Mouse (Mus musculus) urinary bladder, adult 2 months (tissue): ENCODE results near the gene Fam83c. TPM values are rescaled to one million over a fixed set of nuclear protein-coding genes. Genes with fewer than 3 reads are reported as not detected.

Source experiments
- DNase-seq: peaks from one replicate; pipeline ENCODE4 v3.0.0; 2022; ENCODE audit warnings: low spot score
- polyA plus RNA-seq: library from polyadenylated mRNA; depleted of rRNA; stranded (reverse); fragments of >200 nt; gene quantifications from 2 replicates; pipeline ENCODE4 v1.2.3, GENCODE M21; 2012; rRNA removed

Fam83c gene
- polyA plus RNA-seq, 1 experiment, result 2.6 TPM

- DNase-seq, result no peak
Measured at GRCm38 (mm10) chr2:155794674-155795445, 39.8 kb downstream of the Fam83c start.

GRCm38 (mm10) chr2:155792899-155793298 lies 41.8 kb downstream of the Fam83c start:
- no peak for DNase-seq

DNA sequence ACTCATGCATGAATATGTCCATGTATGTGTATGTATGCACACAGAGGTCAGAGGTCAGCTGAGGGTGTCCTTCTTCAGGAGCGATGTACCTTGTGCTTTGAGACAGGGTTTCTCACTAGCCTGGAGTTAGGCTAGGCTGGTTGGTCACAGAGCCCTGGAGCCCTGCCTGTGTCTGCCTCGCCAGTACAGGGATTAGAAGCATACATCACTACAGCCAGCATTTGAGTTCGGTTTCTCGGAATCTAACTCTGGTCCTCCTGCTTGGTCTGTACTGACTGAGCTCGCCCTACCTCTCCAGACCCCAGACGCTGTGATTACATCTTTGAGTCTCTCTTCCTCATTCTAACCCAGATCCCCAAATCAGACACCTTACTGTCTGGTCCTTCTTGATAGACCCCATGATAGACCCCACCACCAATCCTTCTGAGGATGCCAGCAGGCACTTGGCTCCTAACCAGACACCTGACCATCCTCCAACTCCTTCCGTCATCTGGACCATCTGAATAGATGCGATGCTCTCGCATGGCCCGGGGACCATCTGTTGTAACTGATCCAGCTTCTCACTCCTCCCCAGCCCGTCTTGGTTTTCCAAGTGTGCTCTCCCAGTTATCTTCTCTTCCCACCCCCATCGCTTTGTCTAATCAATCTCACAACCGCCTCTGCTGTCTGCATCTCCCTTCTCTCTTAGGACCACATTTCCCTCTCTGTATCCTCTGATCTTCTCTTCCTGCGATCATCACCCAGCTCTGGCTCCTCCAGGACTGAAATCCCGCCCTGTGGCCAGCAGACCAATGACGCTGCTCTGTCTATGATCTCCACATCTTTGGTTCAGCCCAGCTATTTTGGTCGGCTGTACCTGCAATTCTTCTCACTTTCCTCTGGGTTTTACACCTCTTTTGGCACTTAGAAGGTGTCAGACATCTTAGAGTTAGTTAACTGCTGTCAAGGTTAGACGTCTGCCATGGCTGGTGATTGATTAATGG lies 46.4 kb downstream of the Fam83c start:
- no peak for DNase-seq

DNA sequence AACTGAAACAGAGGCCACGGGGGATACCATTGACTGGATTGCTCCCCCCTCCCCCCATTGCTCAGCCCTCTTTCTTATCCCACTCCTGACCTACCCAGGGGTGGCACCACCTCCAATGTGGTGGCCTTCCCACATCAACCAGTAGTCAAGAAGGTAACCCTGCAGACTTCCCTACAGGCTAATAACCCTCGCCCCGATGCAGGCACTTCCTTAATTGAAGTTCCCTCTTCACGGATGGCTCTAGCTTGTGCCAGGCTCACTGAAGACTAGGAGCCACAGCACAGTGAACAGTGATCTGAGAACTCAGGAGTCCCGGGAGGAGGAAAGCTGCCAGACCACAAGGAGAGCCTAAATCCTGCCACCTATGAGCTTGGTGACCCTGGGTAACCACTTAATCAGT lies 47.7 kb downstream of the Fam83c start:
- DNase-seq, result no peak

DNA sequence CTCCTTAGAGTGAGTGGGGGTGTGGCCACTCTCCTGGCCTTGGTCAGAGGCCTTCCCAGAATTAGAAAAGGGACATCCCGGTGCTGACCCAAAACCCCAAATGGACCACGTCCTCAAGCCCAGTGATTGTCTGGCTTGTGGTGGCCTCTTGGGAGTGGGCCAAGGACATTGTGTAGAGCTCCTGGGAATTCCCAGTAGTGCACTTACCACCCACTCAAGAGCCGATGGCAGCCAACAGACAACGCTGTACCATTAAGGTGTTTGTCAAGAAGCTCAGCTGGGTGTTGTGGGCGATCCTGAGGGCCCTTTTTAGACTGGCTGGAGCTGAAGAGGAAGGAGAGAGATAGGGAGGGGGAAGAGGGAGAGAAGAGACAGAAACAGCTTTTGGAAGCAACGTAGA lies 50.1 kb downstream of the Fam83c start:
- no peak for DNase-seq

DNA sequence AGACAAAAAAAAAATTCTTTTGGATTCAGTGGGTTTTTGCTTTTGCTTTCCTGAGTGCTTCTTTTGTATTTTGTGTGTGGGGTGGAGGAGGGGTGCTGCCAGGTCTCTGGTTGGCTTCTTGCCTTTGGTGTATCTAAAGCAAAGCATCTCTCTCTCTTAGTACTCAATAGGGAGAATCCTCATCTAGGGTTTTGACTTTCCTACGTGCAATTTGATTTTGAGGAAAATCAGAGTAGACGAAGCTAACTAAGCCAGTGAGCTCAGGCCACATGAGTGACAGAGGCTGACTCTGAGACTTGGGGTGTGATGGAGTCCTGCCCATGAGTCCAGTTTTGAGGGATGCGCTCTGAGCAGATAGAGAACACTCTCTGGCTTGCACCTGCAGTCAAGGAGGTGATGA lies 55.1 kb downstream of the Fam83c start:
- DNase-seq, result no peak

DNA sequence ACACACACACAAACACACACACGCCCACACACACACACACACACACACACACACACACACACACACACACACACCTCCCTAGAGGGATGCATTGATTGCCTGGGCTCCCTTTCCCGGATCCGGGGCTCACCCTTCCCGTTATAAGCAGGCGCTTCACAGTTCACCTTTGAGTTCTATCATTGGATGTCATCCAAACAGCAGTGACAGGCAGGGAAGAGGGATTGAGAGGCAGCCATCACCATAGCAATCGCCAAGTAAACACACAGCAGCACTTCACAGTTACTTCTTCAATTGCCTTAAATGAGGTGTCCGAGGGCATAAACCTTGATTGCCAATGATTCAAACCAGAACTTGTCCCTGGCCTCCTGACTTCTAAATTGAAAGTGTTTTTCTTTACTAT lies 55.6 kb downstream of the Fam83c start:
- DNase-seq, result no peak

- no peak for DNase-seq
Measured at GRCm38 (mm10) chr2:155778004-155778403, 56.6 kb downstream of the Fam83c start.

DNA sequence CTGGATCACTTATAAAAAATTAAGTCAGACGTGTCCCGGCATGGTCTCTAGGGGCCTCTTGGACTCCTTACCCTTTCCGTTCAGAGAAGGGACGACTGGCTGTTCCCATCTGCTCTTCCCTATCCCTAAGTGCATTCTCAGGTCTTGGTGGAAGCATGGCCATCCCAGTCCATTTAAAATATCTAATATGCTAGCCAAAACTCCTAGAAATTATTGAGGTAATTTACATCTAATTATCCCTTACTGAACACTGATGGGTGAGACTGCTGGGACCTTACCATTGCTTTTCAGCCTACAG lies 57.0 kb downstream of the Fam83c start:
- no peak for DNase-seq

Other genes with a start within 250 kb of the Fam83c start
- 15.4 and 17.5 TPM in 2 replicates for gene Gss, start 242.0 kb downstream of the Fam83c start, polyA plus RNA-seq
- gene Myh7b, start 223.6 kb downstream of the Fam83c start, polyA plus RNA-seq, result 0.01 TPM in 1 of 2 replicates, not detected in the other
- gene Trpc4ap, start 142.5 kb downstream of the Fam83c start, polyA plus RNA-seq, result 86.9 and 90.7 TPM in 2 replicates
- gene Edem2, start 105.4 kb downstream of the Fam83c start, polyA plus RNA-seq, result 56.1 and 78.7 TPM in 2 replicates
- not detected in 2 replicates for gene Gm17581, start 99.0 kb downstream of the Fam83c start, polyA plus RNA-seq
- 19.3 and 21.2 TPM in 2 replicates for gene Procr, start 83.7 kb downstream of the Fam83c start, polyA plus RNA-seq
- gene Mmp24, start 59.5 kb downstream of the Fam83c start, polyA plus RNA-seq, result 0.04 and 0.09 TPM in 2 replicates
- 42.8 and 48.4 TPM in 2 replicates for gene BC029722, start 15.4 kb downstream of the Fam83c start, polyA plus RNA-seq
- 63.3 and 65.9 TPM in 2 replicates for gene Eif6, start 7.9 kb downstream of the Fam83c start, polyA plus RNA-seq
- gene Uqcc1, start 95.5 kb upstream of the Fam83c start, polyA plus RNA-seq, result 47.0 and 60.2 TPM in 2 replicates
- gene Gm15557, start 105.9 kb upstream of the Fam83c start, polyA plus RNA-seq, result not detected in 2 replicates
- gene Gdf5, start 110.5 kb upstream of the Fam83c start, polyA plus RNA-seq, result 1.5 and 1.7 TPM in 2 replicates
- 11.7 and 13.4 TPM in 2 replicates for gene Cep250, start 121.6 kb upstream of the Fam83c start, polyA plus RNA-seq
- 2.3 and 4.7 TPM in 2 replicates for gene 6430550D23Rik, start 173.1 kb upstream of the Fam83c start, polyA plus RNA-seq
- 190 and 196 TPM in 2 replicates for gene Ergic3, start 173.2 kb upstream of the Fam83c start, polyA plus RNA-seq
- 121 and 126 TPM in 2 replicates for gene Fer1l4, start 218.1 kb upstream of the Fam83c start, polyA plus RNA-seq
- 4.4 and 5.1 TPM in 2 replicates for gene Spag4, start 230.3 kb upstream of the Fam83c start, polyA plus RNA-seq